Mouse (Mus musculus) lung, postnatal 14 days (tissue): ENCODE results near the gene Fam221b.
A peak's percentile ranks its signal among the peaks of the same experiment; 100 is the strongest.

ENCODE experiments used
- DNase-seq: peaks from one replicate; pipeline ENCODE4 v3.0.0; 2021

Fam221b gene

GRCm38 (mm10) chr4:43668782-43669427 is at the start of gene Fam221b, which contains the start of gene Tmem8b:
TSS of gene Fam221b (minus strand) at chr4:43669145.
TSS of gene Tmem8b (plus strand) at chr4:43668971.
- peak; percentile 88 for DNase-seq

GRCm38 (mm10) chr4:43713652-43714219 is 44.8 kb upstream of the Fam221b start:
- DNase-seq, result no peak

- DNase-seq, result peak; percentile 91
Measured at GRCm38 (mm10) chr4:43711821-43712220, 42.9 kb upstream of the Fam221b start.

GRCm38 (mm10) chr4:43709869-43710268 is 40.9 kb upstream of the Fam221b start, which contains the start of gene Olfr71:
TSS of gene Olfr71 (minus strand) at chr4:43710255.
- DNase-seq, result peak; percentile 57

GRCm38 (mm10) chr4:43705991-43706390 is 37.0 kb upstream of the Fam221b start:
- no peak for DNase-seq

GRCm38 (mm10) chr4:43703851-43704250 is 34.9 kb upstream of the Fam221b start:
- DNase-seq, result no peak

GRCm38 (mm10) chr4:43703439-43703838 is 34.5 kb upstream of the Fam221b start:
- no peak for DNase-seq

- DNase-seq, result no peak
Measured at GRCm38 (mm10) chr4:43700707-43701106, 31.8 kb upstream of the Fam221b start, which contains the start of gene Olfr70. TSS of gene Olfr70 (minus strand) at chr4:43700807.

- DNase-seq, result no peak
Measured at GRCm38 (mm10) chr4:43696561-43696960, 27.6 kb upstream of the Fam221b start.

- DNase-seq, result peak; percentile 67
Measured at GRCm38 (mm10) chr4:43695249-43695671, 26.3 kb upstream of the Fam221b start.

GRCm38 (mm10) chr4:43694439-43695248 is 25.7 kb upstream of the Fam221b start:
- DNase-seq, result no peak

GRCm38 (mm10) chr4:43693806-43694241 is 24.9 kb upstream of the Fam221b start:
- DNase-seq, result peak; percentile 46

- DNase-seq, result no peak
Measured at GRCm38 (mm10) chr4:43691026-43691425, 22.1 kb upstream of the Fam221b start.

- no peak for DNase-seq
Measured at GRCm38 (mm10) chr4:43690021-43690420, 21.1 kb upstream of the Fam221b start.

- DNase-seq, result no peak
Measured at GRCm38 (mm10) chr4:43679416-43680043, 10.6 kb upstream of the Fam221b start.

- no peak for DNase-seq
Measured at GRCm38 (mm10) chr4:43678541-43678940, 9.6 kb upstream of the Fam221b start.

GRCm38 (mm10) chr4:43675608-43676007 is 6.7 kb upstream of the Fam221b start:
- DNase-seq, result no peak

- no peak for DNase-seq
Measured at GRCm38 (mm10) chr4:43674974-43675373, 6.0 kb upstream of the Fam221b start.

- DNase-seq, result no peak
Measured at GRCm38 (mm10) chr4:43673703-43674102, 4.8 kb upstream of the Fam221b start.

- DNase-seq, result peak; percentile 98
Measured at GRCm38 (mm10) chr4:43672070-43672469, 3.1 kb upstream of the Fam221b start.

- DNase-seq, result peak; percentile 79
Measured at GRCm38 (mm10) chr4:43669428-43669794, 466 bp upstream of the Fam221b start.

GRCm38 (mm10) chr4:43666412-43666811 is 2.5 kb downstream of the Fam221b start:
- peak; percentile 24 for DNase-seq

GRCm38 (mm10) chr4:43657146-43657545 is 11.8 kb downstream of the Fam221b start:
- DNase-seq, result no peak
